Mouse (Mus musculus) bone marrow, adult 2 months (tissue): ENCODE results near the gene Tubb4a.

Source experiments
- CTCF ChIP-seq: fragments of 200-500 bp; IDR thresholded peaks from 2 replicates; pipeline ENCODE4 v1.5.1; 2011; ENCODE audit warnings: low read length, control low read depth; ENCODE audit not compliant: control insufficient read depth, insufficient read depth
- POLR2A ChIP-seq: fragments of 200-500 bp; IDR thresholded peaks from 2 replicates; pipeline ENCODE4 v1.6.1; 2011; ENCODE audit warnings: low read depth, mild to moderate bottlenecking, control low read depth, low read length, borderline replicate concordance; ENCODE audit not compliant: control insufficient read depth

GRCm38 (mm10) chr17:57112768-57113474 is 25.3 kb upstream of the Tubb4a start:
- TF ChIP-seq CTCF, result no peak
- TF ChIP-seq POLR2A, result no peak
